Mouse (Mus musculus) CH12.LX (cell line): ENCODE measurements at regions not wholly inside any gene's neighbourhood (a gene's known extent, or its start where the extent isn't known, plus 50 kb on each side); places are given as distances from the start of the nearest gene placed in this dataset.

Experiments used
- DNase-seq: peaks from one replicate; pipeline ENCODE4 v3.0.0-alpha.2; 2013; ENCODE audit errors: extremely low read depth
- H3K27ac ChIP-seq: 2 replicates; pipeline ENCODE4 v1.5.1; 2012; ENCODE audit warnings: low read depth, mild to moderate bottlenecking, control low read depth, moderate library complexity; ENCODE audit not compliant: insufficient read depth
- H3K27me3 ChIP-seq: replicated peaks from 2 replicates; pipeline ENCODE3; 2012; ENCODE audit warnings: inconsistent platforms
- H3K36me3 ChIP-seq, 2 experiments: replicated peaks in 1 of 2; 2 replicates each; pipeline versions ENCODE3 to v1.6.1; 2012; ENCODE audit warnings: inconsistent platforms in 1 of 2, low read length in 1 of 2, mild to moderate bottlenecking in 1 of 2, mixed read lengths in 1 of 2, moderate library complexity in 1 of 2; ENCODE audit not compliant: control insufficient read depth in 1 of 2, insufficient read depth in 1 of 2
- H3K4me1 ChIP-seq, 2 experiments: 2 replicates each; pipeline ENCODE4 v1.6.1; 2012; ENCODE audit warnings: inconsistent platforms in 1 of 2, moderate library complexity in 1 of 2; ENCODE audit not compliant: insufficient read depth in 2 of 2, control insufficient read depth in 1 of 2
- H3K4me2 ChIP-seq: 2 replicates; pipeline ENCODE4 v1.6.1; 2012; ENCODE audit warnings: low read depth, mild to moderate bottlenecking, control low read depth; ENCODE audit not compliant: poor library complexity, insufficient read depth, severe bottlenecking
- H3K4me3 ChIP-seq, 3 experiments: fragments of 150-350 bp in 1 of 3; sonication (generic) in 1 of 3; replicated peaks in 1 of 3; 2 replicates each; pipeline versions ENCODE3 to v1.5.1; 2011 to 2012; ENCODE audit warnings: low read depth in 2 of 3, low read length in 2 of 3, mild to moderate bottlenecking in 2 of 3, moderate library complexity in 2 of 3, control low read depth in 1 of 3, improper control_type of control experiment in 1 of 3, inconsistent platforms in 1 of 3, mixed read lengths in 1 of 3; ENCODE audit not compliant: poor library complexity in 1 of 3
- H3K79me2 ChIP-seq: replicated peaks from 2 replicates; pipeline ENCODE4 v1.6.1; 2012; ENCODE audit warnings: mild to moderate bottlenecking, moderate library complexity; ENCODE audit not compliant: control insufficient read depth, poor library complexity, insufficient read depth, severe bottlenecking; ENCODE audit errors: extremely low read depth
- H3K9ac ChIP-seq: 2 replicates; pipeline ENCODE4 v1.6.1; 2012; ENCODE audit warnings: low read depth, mild to moderate bottlenecking, control low read depth, moderate library complexity; ENCODE audit not compliant: insufficient read depth
- H3K9me3 ChIP-seq: replicated peaks from 2 replicates; pipeline ENCODE3; 2012; ENCODE audit warnings: low read length, inconsistent platforms, mixed read lengths
- BHLHE40 ChIP-seq: IDR thresholded peaks from 2 replicates; pipeline ENCODE4 v1.6.1; 2011; ENCODE audit warnings: mild to moderate bottlenecking, low read depth, low read length, improper control_type of control experiment
- ELF1 ChIP-seq: IDR thresholded peaks from 2 replicates; pipeline ENCODE4 v1.6.1; 2014; ENCODE audit warnings: low read depth, mild to moderate bottlenecking, inconsistent platforms, low read length, improper control_type of control experiment
- GABPA ChIP-seq: IDR thresholded peaks from 2 replicates; pipeline ENCODE4 v1.6.1; 2012; ENCODE audit warnings: low read depth, low read length, improper control_type of control experiment, inconsistent platforms; ENCODE audit not compliant: insufficient replicate concordance
- HCFC1 ChIP-seq: IDR thresholded peaks from 2 replicates; pipeline ENCODE4 v1.6.1; 2012; ENCODE audit warnings: low read depth, mild to moderate bottlenecking, inconsistent platforms, low read length, improper control_type of control experiment
- JUN ChIP-seq: IDR thresholded peaks from 2 replicates; pipeline ENCODE4 v1.6.1; 2011; ENCODE audit warnings: low read depth, mild to moderate bottlenecking, low read length, improper control_type of control experiment, moderate library complexity; ENCODE audit not compliant: insufficient read depth
- JUND ChIP-seq: conservative IDR thresholded peaks from 2 replicates; pipeline ENCODE4 v1.6.1; 2011; ENCODE audit warnings: low read depth, low read length, improper control_type of control experiment
- MAX ChIP-seq: IDR thresholded peaks from 2 replicates; pipeline ENCODE4 v1.6.1; 2011; ENCODE audit warnings: low read length, improper control_type of control experiment
- MXI1 ChIP-seq: IDR thresholded peaks from 2 replicates; pipeline ENCODE4 v1.6.1; 2011; ENCODE audit warnings: mild to moderate bottlenecking, low read depth, low read length, improper control_type of control experiment
- NELFE ChIP-seq: IDR thresholded peaks from 2 replicates; pipeline ENCODE4 v1.6.1; 2011; ENCODE audit warnings: low read depth, low read length, improper control_type of control experiment
- NRF1 ChIP-seq: IDR thresholded peaks from 2 replicates; pipeline ENCODE4 v1.6.1; 2014; ENCODE audit warnings: low read depth, mild to moderate bottlenecking, inconsistent platforms, low read length, improper control_type of control experiment, moderate library complexity
- PAX5 ChIP-seq: IDR thresholded peaks from 2 replicates; pipeline ENCODE4 v1.6.1; 2012; ENCODE audit warnings: low read length, inconsistent platforms, mixed read lengths
- POLR2A ChIP-seq: IDR thresholded peaks from 2 replicates; pipeline ENCODE4 v1.6.1; 2011; ENCODE audit warnings: low read depth, mild to moderate bottlenecking, improper control_type of control experiment, low read length
- RCOR1 ChIP-seq: conservative IDR thresholded peaks from 2 replicates; pipeline ENCODE4 v1.6.1; 2012; ENCODE audit warnings: low read depth, mild to moderate bottlenecking, inconsistent platforms, low read length, improper control_type of control experiment
- SIN3A ChIP-seq: IDR thresholded peaks from 2 replicates; pipeline ENCODE4 v1.6.1; 2012; ENCODE audit warnings: low read length, improper control_type of control experiment, inconsistent platforms
- SMC3 ChIP-seq: IDR thresholded peaks from 2 replicates; pipeline ENCODE4 v1.6.1; 2011; ENCODE audit warnings: low read depth, low read length, improper control_type of control experiment
- ZC3H11A ChIP-seq: IDR thresholded peaks from 2 replicates; pipeline ENCODE4 v1.6.1; 2012; ENCODE audit warnings: low read depth, mild to moderate bottlenecking, inconsistent platforms, low read length, improper control_type of control experiment
- ZKSCAN1 ChIP-seq: IDR thresholded peaks from 2 replicates; pipeline ENCODE4 v1.6.1; 2012; ENCODE audit warnings: low read depth, inconsistent platforms, low read length, improper control_type of control experiment, borderline replicate concordance
- dilution Hi-C: fragments of 300-500 bp; cut with MboI; formaldehyde crosslinking; loops from 2 replicates; pipeline ENCODE4 v1.14.3; 2020; ENCODE audit warnings: low sequenced_read_pairs; ENCODE audit not compliant: extremely low pct_unique_long_range_greater_than_20kb, extremely low pct_ligation_motif_present
- in situ Hi-C: fragments of 300-500 bp; cut with MboI; formaldehyde crosslinking; loops from 3 replicates; pipeline ENCODE4 v1.14.3; 2019; ENCODE audit warnings: low sequenced_read_pairs, low pct_ligation_motif_present, low pct_unique_long_range_greater_than_20kb, mixed read lengths

- H3K4me1 ChIP-seq = no peaks in the 10 kb centered on the region
- H3K4me3 ChIP-seq = no peak overlapping the region
- H3K9me3 ChIP-seq = peaks cover 22% of the 10 kb centered on the region
- no peak overlapping the region for H3K4me2 ChIP-seq
- H3K27me3 ChIP-seq = no peaks in the 10 kb centered on the region
- no peak overlapping the region for H3K27ac ChIP-seq
- dilution Hi-C loops = no loop called here
- DNase-seq = no peak
- no peaks in the 10 kb centered on the region for H3K36me3 ChIP-seq
- no peak overlapping the region for H3K9ac ChIP-seq
- TF ChIP-seq JUN (no peak), GABPA (no peak), MXI1 (no peak), SMC3 (no peak), POLR2A (no peak), MAX (no peak), ZC3H11A (no peak), PAX5 (no peak)
- no peaks in the 10 kb centered on the region for H3K79me2 ChIP-seq
- in situ Hi-C loops = no loop called here
Observed at GRCm38 (mm10) chr4:71539200-71539599, 218.6 kb downstream of the Gm11232 start.

GRCm38 (mm10) chr4:71537971-71538370, 219.8 kb downstream of the Gm11232 start:
- in situ Hi-C loops = no loop called here
- Histone ChIP-seq H3K4me3 (no peak overlapping the region), H3K36me3 (no peaks in the 10 kb centered on the region), H3K4me2 (no peak overlapping the region), H3K27ac (no peak overlapping the region), H3K79me2 (no peaks in the 10 kb centered on the region), H3K4me1 (no peaks in the 10 kb centered on the region), H3K27me3 (no peaks in the 10 kb centered on the region), H3K9ac (no peak overlapping the region), H3K9me3 (peaks cover 13% of the 10 kb centered on the region)
- no peak for TF ChIP-seq ZC3H11A
- TF ChIP-seq SMC3 = no peak
- no peak for TF ChIP-seq ZKSCAN1
- TF ChIP-seq RCOR1 = no peak
- no peak for TF ChIP-seq HCFC1
- no peak for TF ChIP-seq BHLHE40
- TF ChIP-seq NRF1 = no peak
- no peak for TF ChIP-seq MXI1
- no peak for TF ChIP-seq ELF1
- no peak for TF ChIP-seq JUN
- no peak for TF ChIP-seq SIN3A
- no peak for TF ChIP-seq MAX
- TF ChIP-seq JUND = no peak
- no peak for TF ChIP-seq GABPA
- no peak for TF ChIP-seq NELFE
- dilution Hi-C loops = no loop called here
- DNase-seq = no peak
